Mouse (Mus musculus) c-Kit-positive CD71-positive TER-119-positive erythroid progenitor cells, embryonic 14.5 days (primary cell): ENCODE measurements around the gene Bhlha15.
A peak's percentile ranks its signal among the peaks of the same experiment; 100 is the strongest.

Source experiments
- DNase-seq: peaks from one replicate; pipeline ENCODE4 v3.0.0-alpha.2; 2013; ENCODE audit warnings: low spot score

Gene Bhlha15

GRCm38 (mm10) chr5:144191026-144191425, 940 bp downstream of the Bhlha15 start:
- DNase-seq: no peak

GRCm38 (mm10) chr5:144192673-144193072, 2.6 kb downstream of the Bhlha15 start:
- DNase-seq: no peak

DNA sequence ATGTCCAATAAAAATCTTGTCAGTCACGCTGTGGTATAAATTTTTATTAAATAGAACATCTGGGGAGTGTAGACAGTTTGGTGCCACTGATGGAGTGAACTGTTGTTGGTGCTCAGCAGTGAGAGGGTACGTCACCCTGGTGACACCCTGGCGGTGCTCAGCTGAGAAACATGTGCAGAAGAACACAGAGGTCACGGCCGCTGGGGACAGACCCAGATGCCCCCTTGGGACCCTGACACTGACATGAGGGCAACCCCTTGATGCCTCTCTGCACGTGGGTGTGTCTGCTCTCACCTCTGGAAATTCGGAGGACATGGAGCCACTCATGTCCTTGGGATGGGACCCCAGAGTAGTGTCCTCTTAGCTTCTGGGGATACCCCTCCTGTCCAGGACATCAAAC, 4.3 kb downstream of the Bhlha15 start:
- DNase-seq: no peak

- DNase-seq: no peak
These were observed 5.5 kb downstream of the Bhlha15 start for GRCm38 (mm10) chr5:144195567-144195966.

- no peak for DNase-seq
These were observed 10.5 kb downstream of the Bhlha15 start for GRCm38 (mm10) chr5:144200616-144201015.

DNA sequence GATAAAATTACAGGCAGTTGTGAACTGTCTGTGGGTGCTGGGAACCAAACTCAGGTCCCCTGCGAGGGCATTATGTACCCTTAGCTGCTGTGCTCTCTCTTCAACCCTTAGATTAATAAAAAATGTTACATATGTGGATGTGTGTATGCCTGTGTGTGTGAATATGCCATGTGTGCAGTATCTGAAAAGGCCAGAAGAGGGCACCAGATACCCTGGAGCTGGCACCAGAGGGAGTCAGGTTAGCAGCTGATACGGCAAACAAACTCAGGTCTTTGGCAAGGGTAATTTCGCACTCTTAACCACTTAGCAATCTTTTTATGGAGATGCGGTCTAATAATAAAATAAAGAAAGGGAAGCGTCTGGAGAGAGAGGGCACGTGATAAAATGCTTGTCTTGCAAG, 12.3 kb downstream of the Bhlha15 start:
- DNase-seq: no peak

- DNase-seq: no peak
These were observed 13.4 kb downstream of the Bhlha15 start for GRCm38 (mm10) chr5:144203398-144203959.

GRCm38 (mm10) chr5:144204303-144204702, 14.2 kb downstream of the Bhlha15 start:
- no peak for DNase-seq

- no peak for DNase-seq
These were observed 14.8 kb downstream of the Bhlha15 start for GRCm38 (mm10) chr5:144204911-144205310.

- DNase-seq: no peak
These were observed 16.0 kb downstream of the Bhlha15 start for GRCm38 (mm10) chr5:144206069-144206468.

DNA sequence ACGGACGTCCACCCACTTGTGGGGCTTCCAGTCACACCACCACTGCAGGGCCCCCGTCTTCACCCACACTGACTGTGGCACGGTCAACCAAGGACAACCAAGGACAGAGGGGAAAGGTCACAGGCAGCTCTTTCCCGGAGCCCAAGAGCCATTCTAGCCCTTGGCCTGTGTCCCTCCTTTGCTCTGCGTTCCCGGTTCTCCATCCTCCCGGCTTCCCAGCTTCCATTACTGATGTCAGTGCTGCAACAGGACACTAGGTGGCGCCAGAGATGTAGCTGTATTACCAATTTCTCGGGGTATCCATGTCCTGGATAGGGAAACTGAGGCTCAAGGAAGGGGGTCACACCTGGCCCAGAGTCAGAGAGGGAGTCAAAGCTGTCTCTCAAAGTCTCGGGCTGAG, 17.4 kb downstream of the Bhlha15 start:
- DNase-seq: peak; percentile 21

DNA sequence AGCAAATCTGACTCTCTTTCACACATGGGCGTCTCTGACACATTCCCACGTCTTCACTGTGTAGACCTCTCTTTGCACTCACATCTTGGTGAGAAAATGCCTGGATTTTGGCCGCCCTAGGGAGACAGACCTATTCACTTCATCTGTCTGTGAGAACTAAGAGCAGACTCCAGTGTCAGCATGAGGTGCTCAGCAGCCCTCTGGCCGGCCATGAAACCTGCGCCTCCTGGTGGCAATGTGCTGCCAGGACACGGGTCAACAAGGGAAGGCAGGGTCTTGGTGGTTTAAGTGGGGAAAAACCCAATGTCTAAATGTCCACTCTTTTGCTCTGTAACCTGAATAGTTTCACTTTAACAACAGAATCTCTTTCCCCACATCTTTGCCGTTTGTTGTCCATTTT, 24.4 kb downstream of the Bhlha15 start:
- peak; percentile 34 for DNase-seq

GRCm38 (mm10) chr5:144215992-144216391, 25.9 kb downstream of the Bhlha15 start:
- no peak for DNase-seq

GRCm38 (mm10) chr5:144218061-144218460, 28.0 kb downstream of the Bhlha15 start:
- no peak for DNase-seq

- no peak for DNase-seq
These were observed 29.2 kb downstream of the Bhlha15 start for GRCm38 (mm10) chr5:144219306-144219705.

- no peak for DNase-seq
These were observed 29.9 kb downstream of the Bhlha15 start for GRCm38 (mm10) chr5:144219936-144220335.

- no peak for DNase-seq
These were observed 31.2 kb downstream of the Bhlha15 start for GRCm38 (mm10) chr5:144221305-144221704.

GRCm38 (mm10) chr5:144222811-144223502, 32.9 kb downstream of the Bhlha15 start:
- no peak for DNase-seq

GRCm38 (mm10) chr5:144223503-144223862, 33.4 kb downstream of the Bhlha15 start, which contains the start of gene Tecpr1:
TSS of gene Tecpr1 (minus strand) at chr5:144223615.
- peak; percentile 90 for DNase-seq

DNA sequence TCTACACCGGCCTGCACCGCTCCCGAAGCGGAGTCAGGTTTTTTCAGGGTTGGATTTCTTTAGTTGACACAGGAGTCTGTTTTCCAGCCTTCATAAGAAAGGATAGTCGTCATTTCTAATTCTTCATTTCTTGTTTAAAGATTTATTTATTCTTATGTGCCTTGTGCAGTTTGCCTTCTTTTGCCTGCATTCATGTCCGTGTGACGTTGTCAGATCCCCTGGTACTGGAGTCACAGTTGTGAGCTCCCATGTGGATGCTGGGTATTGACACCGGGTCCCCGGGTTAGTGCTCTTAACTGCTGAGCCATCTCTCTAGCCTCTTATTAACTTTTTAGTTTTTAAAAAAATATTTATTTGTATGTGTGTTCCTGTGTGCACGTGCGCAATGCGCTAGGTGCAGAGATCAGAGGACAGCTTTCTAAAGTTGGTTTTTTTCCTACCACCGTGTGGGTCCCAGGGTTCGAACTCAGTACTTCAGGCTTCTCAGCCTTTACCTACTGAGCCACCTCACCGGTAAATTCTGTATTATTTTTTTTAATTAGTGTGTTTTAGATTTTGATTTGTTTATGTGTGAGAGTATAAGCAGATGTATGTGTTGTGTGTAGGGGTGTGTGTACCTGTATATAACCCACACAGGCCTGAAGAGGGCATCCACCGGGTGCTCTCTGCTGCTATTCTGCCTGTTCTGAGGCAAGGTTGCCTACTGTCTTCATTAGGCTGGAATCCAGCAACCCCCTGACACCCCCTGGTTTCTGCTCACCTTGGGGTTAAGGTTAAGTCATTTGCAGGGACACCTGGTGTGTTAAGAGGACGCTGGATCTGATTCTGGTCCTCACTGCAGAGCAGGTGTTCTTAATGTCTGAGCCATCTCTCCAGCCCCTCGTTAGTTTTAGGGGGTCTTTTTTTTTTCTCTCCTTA, 34.1 kb downstream of the Bhlha15 start:
- DNase-seq: no peak

DNA sequence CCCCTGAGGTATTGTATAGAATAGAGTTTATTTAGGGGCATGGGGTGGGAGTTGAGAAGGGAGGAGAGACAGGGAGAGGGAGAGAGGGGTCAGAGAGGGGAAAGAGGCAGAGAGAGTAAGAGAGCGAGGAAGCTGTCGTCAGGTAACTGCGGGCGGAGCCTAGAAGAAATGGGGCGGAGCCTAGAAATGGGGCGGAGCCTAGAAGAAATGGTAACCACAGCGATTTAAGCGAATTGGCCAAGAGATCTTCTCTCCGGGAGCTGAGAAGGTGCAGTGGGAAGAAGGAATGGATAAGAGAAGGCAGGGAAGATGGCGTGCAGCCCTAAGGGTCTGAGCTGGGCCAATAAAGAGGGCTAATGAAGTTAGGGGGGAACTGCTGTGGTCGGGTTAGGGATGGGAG, 36.1 kb downstream of the Bhlha15 start:
- no peak for DNase-seq

DNA sequence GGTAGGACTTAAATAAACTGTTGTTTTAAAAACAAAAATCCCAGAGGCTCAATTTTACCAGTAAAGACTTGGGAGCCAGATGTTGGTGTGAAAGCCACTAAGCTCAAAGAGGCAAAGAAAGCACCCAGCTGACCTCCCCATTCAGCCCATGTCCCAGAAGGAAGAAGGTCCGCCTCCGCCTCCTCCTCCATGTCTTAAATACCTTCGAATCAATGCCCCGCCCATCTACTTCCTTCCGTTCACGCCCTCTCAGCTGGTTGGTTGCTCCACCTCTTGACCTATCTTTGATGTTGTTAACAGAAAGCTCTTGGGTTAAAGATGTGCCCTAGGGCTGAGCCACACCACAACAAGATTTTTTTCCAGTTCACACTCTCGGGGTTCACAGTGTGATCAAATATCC, 40.1 kb downstream of the Bhlha15 start:
- DNase-seq: no peak

- DNase-seq: no peak
These were observed 41.3 kb downstream of the Bhlha15 start for GRCm38 (mm10) chr5:144231410-144231809.
